Mouse (Mus musculus) embryo, embryonic 9.5 days (tissue): ENCODE measurements around the gene Stpg2.

ENCODE experiments used
- DNase-seq: peaks from one replicate; pipeline ENCODE4 v3.0.0-alpha.2; 2017; ENCODE audit errors: extremely low spot score

Gene Stpg2

DNA sequence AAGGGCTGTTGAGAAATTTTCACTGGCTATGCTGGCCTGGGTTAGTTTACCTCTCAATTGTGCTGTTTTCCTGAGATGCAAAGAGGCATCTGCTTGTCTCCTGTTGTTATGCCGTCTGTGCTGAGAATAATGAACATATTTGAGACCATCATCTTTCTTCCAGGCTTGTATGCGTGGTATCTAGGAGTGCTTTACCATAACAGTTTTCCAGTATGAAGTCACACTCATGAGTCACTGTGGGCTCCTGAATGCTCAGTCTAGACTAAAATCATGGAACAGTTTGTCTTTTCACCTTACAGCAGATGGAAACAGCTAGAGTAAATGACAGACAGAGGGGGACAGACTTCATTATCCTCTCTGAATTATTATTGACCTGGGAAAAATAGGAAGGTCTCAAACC is 527.7 kb downstream of the Stpg2 start:
- DNase-seq, result no peak

DNA sequence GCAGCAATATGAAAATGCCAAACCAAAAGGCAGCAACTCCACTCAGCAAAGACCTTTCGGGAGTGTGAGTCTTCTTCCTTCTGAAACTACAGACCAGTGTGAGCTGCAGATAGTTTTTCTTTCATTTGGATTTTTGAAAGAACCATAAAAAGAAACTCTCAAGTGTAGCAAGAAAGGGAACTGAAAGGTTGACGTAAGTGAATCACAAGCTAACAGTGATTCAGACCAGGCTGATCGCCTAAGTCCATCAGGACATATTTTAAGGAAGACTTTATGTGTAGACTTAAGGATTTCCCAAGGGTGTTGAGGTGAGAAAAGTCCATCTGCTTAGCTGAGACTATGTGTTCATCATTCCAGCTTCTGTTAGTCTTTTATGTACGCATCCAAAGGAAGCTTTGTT is 533.9 kb downstream of the Stpg2 start:
- no peak for DNase-seq
